Mouse (Mus musculus) erythroblast, embryonic 14.5 days (primary cell): ENCODE measurements around the gene Cdkl4. TPM values are rescaled to one million over a fixed set of nuclear protein-coding genes. Genes with fewer than 3 reads are reported as not detected.

Experiments used
- H3K27me3 ChIP-seq: 2 replicates; pipeline ENCODE4 v1.6.1; 2012; ENCODE audit warnings: inconsistent platforms; ENCODE audit not compliant: control insufficient read depth
- H3K36me3 ChIP-seq: 2 replicates; pipeline ENCODE4 v1.6.1; 2012; ENCODE audit warnings: mild to moderate bottlenecking, inconsistent platforms; ENCODE audit not compliant: control insufficient read depth
- H3K4me1 ChIP-seq: 2 replicates; pipeline ENCODE4 v1.6.1; 2012; ENCODE audit warnings: inconsistent platforms; ENCODE audit not compliant: control insufficient read depth
- H3K4me3 ChIP-seq: replicated peaks from 2 replicates; pipeline ENCODE3; 2012; ENCODE audit warnings: moderate library complexity, mild to moderate bottlenecking, inconsistent platforms
- H3K9me3 ChIP-seq: 2 replicates; pipeline ENCODE4 v1.6.1; 2012; ENCODE audit warnings: low read length, inconsistent platforms, mixed read lengths; ENCODE audit not compliant: control insufficient read depth
- GATA1 ChIP-seq: IDR thresholded peaks from 2 replicates; pipeline ENCODE4 v1.6.1; 2012; ENCODE audit warnings: low read length, inconsistent platforms, mixed read lengths
- TAL1 ChIP-seq: IDR thresholded peaks from 3 replicates; pipeline ENCODE4 v1.6.1; 2012; ENCODE audit warnings: low read length, inconsistent platforms, mixed read lengths
- polyA plus RNA-seq: library from polyadenylated mRNA; stranded (reverse); fragments of >175 nt; gene quantifications from 2 replicates; pipeline ENCODE4 v1.2.3, GENCODE M21; 2012

The Cdkl4 gene
- polyA plus RNA-seq, 1 experiment, result not detected

DNA sequence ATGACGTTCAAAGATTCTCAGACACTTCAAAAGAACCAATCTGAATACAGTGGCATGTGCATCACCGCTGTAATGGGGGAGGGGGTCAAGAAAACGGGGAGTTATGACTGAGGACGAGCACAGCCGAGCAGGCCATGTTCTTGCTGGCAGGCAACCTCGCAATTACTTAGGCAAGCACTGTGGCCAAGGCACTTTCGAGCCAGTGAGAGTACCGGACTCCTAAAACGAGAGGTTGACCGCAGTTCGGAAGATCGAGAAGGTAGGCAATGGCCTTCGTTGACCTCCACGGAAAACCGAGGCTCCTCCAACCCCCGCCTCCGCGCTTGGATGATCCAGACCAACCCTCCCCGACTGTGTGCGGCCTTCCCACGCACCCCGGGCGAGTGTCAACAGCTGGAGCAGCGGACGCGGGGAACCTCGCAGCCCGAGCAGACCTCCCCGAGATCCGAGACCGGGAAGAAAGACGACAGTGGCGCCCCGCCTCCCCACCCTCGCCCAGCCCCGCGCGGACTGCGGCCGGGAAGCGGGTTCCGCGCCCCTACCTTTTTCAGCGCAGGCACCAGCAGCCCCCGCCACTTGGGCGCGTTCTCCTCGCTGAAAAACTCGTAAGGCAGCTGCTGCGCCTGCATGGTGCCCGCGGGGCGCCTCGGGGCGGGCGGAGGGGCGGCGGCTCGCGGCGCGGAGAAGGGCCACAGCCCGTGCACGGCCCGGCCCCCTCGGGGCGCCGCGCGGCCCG, 98.2 kb downstream of the Cdkl4 start:
- H3K4me3 ChIP-seq, result peak overlapping the region; percentile 83
- H3K4me1 ChIP-seq, result peaks cover 68% of the 10 kb centered on the region
- no peaks in the 10 kb centered on the region for H3K27me3 ChIP-seq
- no peaks in the 10 kb centered on the region for H3K9me3 ChIP-seq
- TF ChIP-seq TAL1, result no peak
- no peak for TF ChIP-seq GATA1
- H3K36me3 ChIP-seq, result peaks cover 6% of the 10 kb centered on the region

DNA sequence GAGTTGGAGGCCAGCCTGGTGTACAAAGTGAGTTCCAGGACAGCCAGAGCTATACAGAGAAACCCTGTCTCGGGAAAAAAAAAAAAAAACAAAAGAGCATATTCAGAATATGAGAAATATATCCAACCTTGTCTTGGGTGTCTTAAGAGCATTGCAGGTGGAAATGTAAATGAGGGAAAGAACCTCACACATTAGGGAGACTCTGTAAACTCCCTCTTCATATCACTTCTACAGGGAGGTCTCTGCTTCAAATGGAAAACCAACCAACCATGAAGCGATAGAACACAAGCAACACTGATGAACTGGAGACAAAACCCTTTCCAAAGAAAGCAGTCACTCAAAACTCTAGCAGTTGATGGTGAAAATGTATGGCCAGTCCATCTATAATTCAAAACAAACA, 99.9 kb downstream of the Cdkl4 start:
- Histone ChIP-seq H3K27me3 (no peaks in the 10 kb centered on the region), H3K4me1 (peaks cover 67% of the 10 kb centered on the region), H3K9me3 (no peaks in the 10 kb centered on the region), H3K4me3 (no peak overlapping the region), H3K36me3 (peaks cover 12% of the 10 kb centered on the region)
- no peak for TF ChIP-seq TAL1

DNA sequence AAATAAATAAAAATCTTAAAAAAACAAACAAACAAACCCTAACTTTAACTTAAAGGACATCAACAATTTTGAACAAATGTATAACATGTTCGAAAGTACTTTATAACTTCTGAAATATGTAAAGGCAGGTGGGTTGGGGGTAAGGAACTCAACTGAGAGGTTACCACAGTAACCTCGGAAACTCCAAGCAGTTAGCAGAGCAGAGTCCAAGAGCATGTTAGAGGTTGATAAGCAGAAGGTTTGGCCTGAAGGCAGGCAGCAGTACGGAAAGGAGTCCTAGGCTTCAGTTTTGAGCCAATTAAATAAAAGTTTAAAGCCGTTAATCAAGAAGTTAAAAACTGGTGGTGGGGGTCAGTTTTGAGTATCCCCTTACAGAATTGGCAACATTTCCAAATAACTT, 101.1 kb downstream of the Cdkl4 start:
- peaks cover 62% of the 10 kb centered on the region for H3K4me1 ChIP-seq
- no peak for TF ChIP-seq GATA1
- H3K9me3 ChIP-seq, result no peaks in the 10 kb centered on the region
- H3K36me3 ChIP-seq, result peaks cover 12% of the 10 kb centered on the region
- H3K4me3 ChIP-seq, result no peak overlapping the region
- H3K27me3 ChIP-seq, result no peaks in the 10 kb centered on the region

Other genes starting within 250 kb of the Cdkl4 start
- gene Gm10190, start 204.3 kb downstream of the Cdkl4 start, polyA plus RNA-seq, result not detected in 2 replicates
- 0.04 and 0.06 TPM in 2 replicates for gene Sos1, start 97.4 kb downstream of the Cdkl4 start, polyA plus RNA-seq
- gene Map4k3, start 150.7 kb upstream of the Cdkl4 start, polyA plus RNA-seq, result 0.02 TPM in 1 of 2 replicates, not detected in the other